Mouse (Mus musculus) testis, adult 2 months (tissue): ENCODE data around the gene Hdac10. TPM values are rescaled to one million over a fixed set of nuclear protein-coding genes. Genes with fewer than 3 reads are reported as not detected.

ENCODE experiments used
- H3K27ac ChIP-seq: fragments of 200-500 bp; 2 replicates; pipeline ENCODE4 v1.5.1; 2012; ENCODE audit warnings: low read depth, low read length; ENCODE audit not compliant: control insufficient read depth, insufficient read depth
- H3K27me3 ChIP-seq: fragments of 200-500 bp; 2 replicates; pipeline ENCODE4 v1.6.1; 2012; ENCODE audit warnings: mild to moderate bottlenecking, low read length, moderate library complexity; ENCODE audit not compliant: control insufficient read depth, insufficient read depth
- H3K36me3 ChIP-seq: fragments of 200-500 bp; 2 replicates; pipeline ENCODE4 v1.6.1; 2012; ENCODE audit warnings: mild to moderate bottlenecking, low read length; ENCODE audit not compliant: control insufficient read depth, insufficient read depth
- H3K4me1 ChIP-seq: fragments of 200-500 bp; 2 replicates; pipeline ENCODE4 v1.6.1; 2012; ENCODE audit warnings: low read length; ENCODE audit not compliant: control insufficient read depth, insufficient read depth
- H3K4me3 ChIP-seq: fragments of 200-500 bp; 2 replicates; pipeline ENCODE4 v1.5.1; 2012; ENCODE audit warnings: low read depth, mild to moderate bottlenecking, low read length, moderate library complexity, mixed read lengths; ENCODE audit not compliant: control insufficient read depth
- CTCF ChIP-seq: fragments of 200-500 bp; IDR thresholded peaks from 2 replicates; pipeline ENCODE4 v1.5.1; 2012; ENCODE audit warnings: low read depth, mild to moderate bottlenecking, inconsistent platforms, low read length, moderate library complexity; ENCODE audit not compliant: control insufficient read depth, insufficient read depth, insufficient replicate concordance
- POLR2A ChIP-seq: fragments of 200-500 bp; IDR thresholded peaks from 2 replicates; pipeline ENCODE4 v1.6.1; 2012; ENCODE audit warnings: low read depth, mild to moderate bottlenecking, inconsistent platforms, low read length, moderate library complexity; ENCODE audit not compliant: control insufficient read depth
- polyA plus RNA-seq: library from polyadenylated mRNA; depleted of rRNA; stranded (reverse); fragments of >200 nt; gene quantifications from 2 replicates; pipeline ENCODE4 v1.2.3, GENCODE M21; 2012; rRNA removed

Hdac10 gene
- polyA plus RNA-seq, 1 experiment = 4.5 TPM

- Histone ChIP-seq H3K36me3 (no peaks in the 10 kb centered on the region; the same call in 1 of the 2 replicates), H3K27ac (no peak overlapping the region), H3K4me1 (no peaks in the 10 kb centered on the region), H3K4me3 (no peak overlapping the region), H3K27me3 (no peaks in the 10 kb centered on the region)
- TF ChIP-seq POLR2A (no peak), CTCF (no peak)
These were observed 44.6 kb downstream of the Hdac10 start for GRCm38 (mm10) chr15:89083906-89084305.

- Histone ChIP-seq H3K4me3 (no peak overlapping the region), H3K27me3 (no peaks in the 10 kb centered on the region), H3K27ac (no peak overlapping the region), H3K4me1 (peaks cover 13% of the 10 kb centered on the region), H3K36me3 (no peaks in the 10 kb centered on the region; the same call in 1 of the 2 replicates)
- TF ChIP-seq POLR2A (no peak), CTCF (no peak)
These were observed 50.2 kb downstream of the Hdac10 start for GRCm38 (mm10) chr15:89078208-89078836.

- no peaks in the 10 kb centered on the region for H3K27me3 ChIP-seq
- H3K36me3 ChIP-seq = no peaks in the 10 kb centered on the region
- peak overlapping the region; percentile 98 for H3K4me3 ChIP-seq
- peaks cover 13% of the 10 kb centered on the region for H3K4me1 ChIP-seq
- H3K27ac ChIP-seq = peak overlapping the region; percentile 73
- TF ChIP-seq POLR2A (no peak), CTCF (no peak)
These were observed 52.3 kb downstream of the Hdac10 start for GRCm38 (mm10) chr15:89076156-89076731.

- peaks cover 15% of the 10 kb centered on the region for H3K4me1 ChIP-seq
- TF ChIP-seq POLR2A (no peak), CTCF (no peak)
- peak overlapping the region; percentile 67 for H3K27ac ChIP-seq
- H3K27me3 ChIP-seq = no peaks in the 10 kb centered on the region
- H3K36me3 ChIP-seq = no peaks in the 10 kb centered on the region
- peak overlapping the region; percentile 98 for H3K4me3 ChIP-seq
These were observed 52.9 kb downstream of the Hdac10 start for GRCm38 (mm10) chr15:89075478-89076147.

GRCm38 (mm10) chr15:89074613-89075477 is 53.7 kb downstream of the Hdac10 start, which contains the start of gene Trabd:
Gene Trabd, plus strand, starts transcription at chr15:89075124.
- peak within 1 kb of the TSS; percentile 98 for H3K4me3 ChIP-seq

GRCm38 (mm10) chr15:89073993-89074603 is 54.4 kb downstream of the Hdac10 start:
- Histone ChIP-seq H3K36me3 (no peaks in the 10 kb centered on the region), H3K27ac (no peak overlapping the region), H3K4me1 (peaks cover 24% of the 10 kb centered on the region), H3K4me3 (no peak overlapping the region), H3K27me3 (no peaks in the 10 kb centered on the region)
- TF ChIP-seq CTCF (no peak), POLR2A (no peak)

More at GRCm38 (mm10) chr15:89074613-89075477, 53.7 kb downstream of the Hdac10 start, which contains the start of gene Trabd:
- Histone ChIP-seq H3K4me1 (peaks cover 22% of the 10 kb centered on the region), H3K27ac (peak within 1 kb of the TSS; percentile 67), H3K27me3 (no peaks in the 10 kb centered on the region), H3K36me3 (no peaks in the 10 kb centered on the region)
- TF ChIP-seq POLR2A (no peak), CTCF (no peak)

Other genes starting within 250 kb of the Hdac10 start
- 171 and 179 TPM in 2 replicates for gene Ttll8, start 174.3 kb downstream of the Hdac10 start, polyA plus RNA-seq
- gene Mlc1, start 149.7 kb downstream of the Hdac10 start, polyA plus RNA-seq = 51.1 and 56.3 TPM in 2 replicates
- gene Mov10l1, start 145.8 kb downstream of the Hdac10 start, polyA plus RNA-seq = 56.1 and 58.4 TPM in 2 replicates
- 2.6 and 3.6 TPM in 2 replicates for gene Panx2, start 69.0 kb downstream of the Hdac10 start, polyA plus RNA-seq
- gene Trabd, start 53.6 kb downstream of the Hdac10 start, polyA plus RNA-seq = 17.3 and 19.7 TPM in 2 replicates
- gene Selenoo, start 39.6 kb downstream of the Hdac10 start, polyA plus RNA-seq = 10.5 and 10.7 TPM in 2 replicates
- 9.9 and 10.5 TPM in 2 replicates for gene Tubgcp6, start 5.6 kb downstream of the Hdac10 start, polyA plus RNA-seq
- 0.79 and 1.0 TPM in 2 replicates for gene Mapk12, start 12.0 kb upstream of the Hdac10 start, polyA plus RNA-seq
- gene Mapk11, start 20.9 kb upstream of the Hdac10 start, polyA plus RNA-seq = 2.0 and 2.6 TPM in 2 replicates
- 91.0 and 107 TPM in 2 replicates for gene Plxnb2, start 52.1 kb upstream of the Hdac10 start, polyA plus RNA-seq
- gene Dennd6b, start 67.8 kb upstream of the Hdac10 start, polyA plus RNA-seq = 55.5 and 58.5 TPM in 2 replicates
- 49.8 and 59.3 TPM in 2 replicates for gene Ppp6r2, start 82.9 kb upstream of the Hdac10 start, polyA plus RNA-seq
- gene Sbf1, start 186.6 kb upstream of the Hdac10 start, polyA plus RNA-seq = 157 and 170 TPM in 2 replicates
- gene Adm2, start 194.0 kb upstream of the Hdac10 start, polyA plus RNA-seq = not detected in 2 replicates
- 0.81 and 1.7 TPM in 2 replicates for gene Miox, start 205.7 kb upstream of the Hdac10 start, polyA plus RNA-seq
- 43.0 and 46.6 TPM in 2 replicates for gene Lmf2, start 227.0 kb upstream of the Hdac10 start, polyA plus RNA-seq
- 41.5 and 44.7 TPM in 2 replicates for gene Ncaph2, start 227.0 kb upstream of the Hdac10 start, polyA plus RNA-seq
- 31.1 and 34.1 TPM in 2 replicates for gene Sco2, start 245.1 kb upstream of the Hdac10 start, polyA plus RNA-seq
- gene Tymp, start 248.3 kb upstream of the Hdac10 start, polyA plus RNA-seq = 0.74 and 1.6 TPM in 2 replicates